Mouse (Mus musculus): ENCODE measurements around the gene Mrpl24. TPM values are rescaled to one million over a fixed set of nuclear protein-coding genes. Genes with fewer than 3 reads are reported as not detected.

The Mrpl24 gene
- total RNA-seq, 2 experiments from 2014 or later: 111 to 121 TPM

DNA sequence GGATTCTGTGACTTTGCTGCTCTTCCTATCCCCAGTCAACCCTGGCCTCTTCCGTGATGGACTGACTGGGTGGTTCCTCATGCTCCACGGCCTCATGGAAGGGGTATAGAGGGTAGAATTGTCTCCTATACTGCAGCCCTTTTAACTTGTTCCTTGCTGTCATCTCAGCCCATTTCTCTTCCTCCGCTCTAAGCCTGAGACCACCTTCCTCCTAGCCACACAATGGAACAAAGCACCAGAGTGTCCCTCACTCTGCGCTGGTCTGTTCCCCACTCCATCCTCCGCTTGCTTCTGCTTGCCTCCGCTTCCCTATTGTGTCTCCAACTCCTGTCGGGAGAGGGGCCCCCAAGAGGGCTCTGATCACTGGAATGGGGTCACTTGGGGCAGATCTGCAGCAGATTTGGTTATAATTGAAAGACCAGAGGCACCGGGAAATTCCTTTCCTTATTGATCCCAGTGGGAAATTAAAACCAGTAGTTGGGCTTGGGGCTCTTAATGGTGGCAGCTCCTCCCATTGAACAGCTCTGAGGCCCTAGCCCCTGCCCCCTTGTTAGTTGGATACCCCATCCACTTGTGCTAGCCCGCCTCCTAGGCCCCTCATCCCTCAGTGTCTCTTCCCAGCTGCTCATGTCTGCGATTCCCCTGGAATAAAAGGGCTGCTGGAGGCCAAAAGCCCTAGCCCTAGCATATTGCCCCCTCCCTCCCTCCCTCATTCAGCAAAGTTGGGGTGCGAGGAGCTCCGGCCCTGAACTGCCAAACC, 26.7 kb downstream of the Mrpl24 start:
- no peak for DNase-seq (ENCODE audit: low spot score in 2 of 2)

- no peak for DNase-seq (ENCODE audit: low spot score in 2 of 2)
These were observed 27.2 kb downstream of the Mrpl24 start for GRCm38 (mm10) chr3:87946541-87946860.

DNA sequence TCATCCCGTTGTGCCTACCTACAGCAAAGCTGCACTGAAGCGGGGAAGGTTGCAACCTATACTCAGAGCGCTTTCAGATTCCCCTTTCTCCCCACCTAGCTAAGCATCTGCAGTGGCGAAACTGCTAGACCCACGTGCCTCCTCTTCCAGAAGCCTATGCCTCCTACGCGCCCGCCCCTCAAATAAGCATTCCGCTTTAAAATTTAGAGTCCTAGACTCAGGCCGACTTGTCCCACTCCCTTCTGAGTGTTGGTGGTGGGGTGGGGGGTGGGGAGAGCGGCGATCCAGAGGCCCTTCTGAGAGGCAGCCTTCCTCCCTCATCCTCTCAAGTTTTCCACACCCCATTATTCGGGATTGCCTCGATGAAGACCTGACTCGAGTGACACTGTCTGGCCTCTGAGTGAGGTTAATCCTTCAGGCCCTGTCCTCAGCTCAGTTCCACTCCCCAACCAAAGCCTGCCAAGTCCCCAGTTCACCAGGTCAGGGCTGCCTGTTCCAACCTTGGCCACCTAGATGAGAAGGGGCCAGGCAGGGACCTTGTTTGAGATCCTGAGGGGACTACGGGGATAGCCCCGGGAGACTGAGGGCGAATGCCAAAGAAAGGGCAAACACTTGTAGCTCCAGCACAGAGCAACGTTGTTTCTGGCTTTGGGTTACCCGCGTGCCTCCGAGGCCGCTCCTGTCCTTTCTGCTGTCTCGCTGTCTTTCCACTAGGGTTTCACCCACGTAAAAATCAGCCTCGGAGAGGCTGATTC, 27.9 kb downstream of the Mrpl24 start:
- no peak for DNase-seq (ENCODE audit: low spot score in 2 of 2)

DNA sequence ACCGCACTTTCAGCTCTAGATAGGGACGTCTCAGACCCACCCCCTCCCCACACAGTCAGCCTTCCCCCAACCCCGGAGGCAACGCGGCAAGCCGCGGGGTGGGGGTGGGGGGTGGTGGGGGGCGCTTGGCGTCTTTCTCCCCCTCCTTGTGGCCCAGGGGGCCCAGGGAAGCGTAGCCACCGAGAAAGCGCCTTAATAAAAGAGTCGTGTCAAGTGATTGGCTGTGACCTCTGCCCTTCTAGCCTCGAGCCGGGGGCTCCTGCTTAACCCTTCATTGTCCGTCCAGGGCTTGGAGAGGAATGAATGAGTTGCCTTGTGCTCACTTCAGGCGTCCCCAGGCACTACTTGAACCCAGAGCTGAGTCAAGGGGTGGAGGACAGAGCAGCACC, 28.5 kb downstream of the Mrpl24 start:
- DNase-seq (ENCODE audit: low spot score in 2 of 2): no peak

DNA sequence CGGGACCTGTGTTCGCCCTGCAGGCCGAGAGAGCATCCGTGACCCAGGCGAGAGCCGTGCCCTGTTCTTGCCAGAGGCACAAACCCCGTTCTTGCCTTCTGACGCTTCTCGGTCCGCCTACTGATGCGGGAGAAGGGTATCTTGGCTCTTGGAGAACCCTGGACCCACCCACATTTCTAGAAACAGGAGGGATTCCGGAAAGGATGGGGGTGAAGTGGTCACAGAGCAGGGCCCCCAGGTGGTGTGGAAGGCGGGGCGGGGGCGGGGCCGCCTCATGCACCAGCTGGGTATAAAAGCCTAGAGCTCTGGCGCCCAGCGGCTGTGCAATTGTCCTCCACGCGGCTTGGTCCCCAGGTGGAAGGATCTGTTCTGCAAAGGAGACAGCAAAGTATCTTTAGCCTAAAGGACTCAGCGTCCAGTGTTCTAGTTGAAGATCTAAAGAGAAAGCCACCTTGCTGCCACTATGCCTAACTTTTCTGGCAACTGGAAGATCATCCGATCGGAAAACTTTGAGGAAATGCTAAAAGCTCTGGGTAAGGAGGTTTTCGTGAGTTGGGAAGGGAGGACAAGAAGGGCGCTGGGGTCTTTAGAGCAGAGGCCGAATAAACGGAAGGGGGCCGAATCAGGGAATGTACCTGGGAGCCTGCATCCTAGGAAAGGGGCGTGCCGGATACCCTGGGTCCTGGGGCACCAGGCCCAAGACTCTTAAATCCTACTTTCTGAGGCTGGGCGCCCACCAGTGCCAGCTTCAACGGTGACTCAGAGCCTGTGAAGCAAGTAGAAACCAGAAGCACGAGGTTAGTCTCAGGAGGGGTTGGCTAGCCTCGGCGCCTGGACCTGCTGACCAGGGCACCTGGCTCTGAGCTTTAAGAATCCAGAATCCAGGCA, 29.3 kb downstream of the Mrpl24 start, which contains the start of gene Crabp2:
TSS of gene Crabp2 (plus strand) at position 289 of the 888 bp plus-strand sequence.
- no peak for DNase-seq (ENCODE audit: low spot score in 2 of 2)

DNA sequence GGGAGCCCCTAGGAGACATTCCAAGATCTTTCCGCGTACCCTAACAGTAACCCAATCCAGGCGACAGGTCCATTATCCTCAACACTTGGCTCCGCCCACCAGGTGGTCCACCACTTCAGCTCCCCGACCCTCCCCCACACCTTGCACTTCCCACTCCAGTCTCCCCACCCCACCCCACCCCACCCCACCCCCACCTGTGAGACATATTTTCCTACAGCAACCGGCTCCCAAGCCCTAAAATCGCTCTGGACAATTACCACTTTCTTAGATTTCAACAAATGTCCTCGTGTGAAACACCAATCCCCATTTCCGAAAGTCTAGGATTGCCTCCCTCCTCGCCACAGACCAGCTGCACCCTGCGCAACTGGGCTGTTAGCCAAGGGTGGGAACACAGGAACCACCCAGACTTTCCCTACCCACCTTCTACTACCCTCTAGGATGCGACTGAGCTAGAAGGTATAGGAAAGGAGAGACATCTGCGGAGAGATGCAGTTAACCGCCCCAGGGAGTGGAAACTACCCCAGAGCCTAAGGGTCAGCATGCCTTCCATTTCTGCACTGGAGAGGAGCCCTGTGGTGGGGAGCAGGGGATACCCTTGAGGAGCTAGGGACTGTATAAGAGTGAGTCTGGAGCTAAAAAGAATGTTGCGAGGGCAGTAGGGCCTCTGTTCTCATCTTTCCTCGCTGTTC, 30.1 kb downstream of the Mrpl24 start:
- DNase-seq (ENCODE audit: low spot score in 2 of 2): no peak

- DNase-seq (ENCODE audit: low spot score in 2 of 2): no peak
These were observed 30.7 kb downstream of the Mrpl24 start for GRCm38 (mm10) chr3:87949955-87950515.

GRCm38 (mm10) chr3:87951946-87952345, 32.6 kb downstream of the Mrpl24 start:
- no peak for DNase-seq (ENCODE audit: low spot score in 2 of 2)

DNA sequence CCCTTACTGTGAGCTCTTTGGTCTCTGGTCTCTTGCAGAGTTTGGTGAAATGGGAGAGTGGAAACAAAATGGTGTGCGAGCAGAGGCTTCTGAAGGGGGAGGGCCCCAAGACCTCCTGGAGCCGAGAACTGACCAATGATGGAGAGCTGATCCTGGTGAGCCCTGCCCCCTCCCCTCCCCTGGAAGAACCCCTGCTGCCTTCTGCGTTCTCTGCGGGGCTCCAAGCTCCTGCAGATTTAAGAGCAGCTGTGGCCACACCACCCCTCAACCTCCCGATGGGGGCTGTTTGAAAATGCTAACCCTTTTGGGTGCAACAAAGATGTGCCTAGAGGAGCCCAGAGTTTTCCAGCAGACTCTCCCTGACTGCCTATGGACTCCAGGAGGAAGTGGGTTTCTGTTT, 33.1 kb downstream of the Mrpl24 start:
- DNase-seq (ENCODE audit: low spot score in 2 of 2): no peak

GRCm38 (mm10) chr3:87958056-87958455, 38.8 kb downstream of the Mrpl24 start:
- DNase-seq (ENCODE audit: low spot score in 2 of 2): no peak

DNA sequence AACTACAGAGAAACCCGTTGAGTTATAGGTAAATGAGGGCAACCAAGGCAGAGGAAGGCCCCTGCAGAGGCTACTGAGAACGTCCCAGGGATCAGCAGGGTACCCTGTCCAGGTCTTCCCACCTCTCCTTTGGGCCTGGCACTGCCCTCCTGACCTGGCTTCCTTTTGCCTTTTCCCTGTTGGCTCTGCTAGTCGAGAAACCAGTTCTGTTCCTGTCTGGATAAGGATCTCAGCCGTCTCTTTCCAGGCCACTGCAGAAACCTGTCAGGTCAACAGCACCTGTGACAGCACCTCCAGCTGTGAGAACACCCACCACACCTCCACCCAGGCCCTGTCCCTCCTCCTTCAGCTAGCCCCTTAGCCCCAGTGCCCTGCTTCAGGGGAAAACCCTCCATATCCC, 39.2 kb downstream of the Mrpl24 start:
- no peak for DNase-seq (ENCODE audit: low spot score in 2 of 2)

DNA sequence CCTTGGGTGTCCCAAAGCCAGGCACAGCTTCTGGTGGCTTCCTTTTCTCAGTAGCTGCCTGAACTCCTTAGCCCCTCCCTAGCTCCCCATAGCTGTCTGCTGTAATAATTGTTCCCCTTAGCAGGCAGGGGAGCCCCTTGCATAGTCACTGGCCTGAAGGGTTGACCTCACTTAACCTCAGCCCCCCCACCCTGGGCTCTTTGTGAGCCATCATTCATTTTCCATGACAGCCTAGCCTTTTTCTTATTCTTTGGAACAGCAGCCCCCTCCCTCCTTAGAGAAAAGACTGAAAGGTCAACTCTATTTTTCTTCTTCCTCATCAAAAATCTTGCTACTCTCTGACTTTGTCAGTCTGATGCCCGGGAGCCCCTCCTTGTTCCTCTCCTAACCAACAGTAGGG, 39.7 kb downstream of the Mrpl24 start:
- no peak for DNase-seq (ENCODE audit: low spot score in 2 of 2)

GRCm38 (mm10) chr3:87959371-87959770, 40.1 kb downstream of the Mrpl24 start:
- DNase-seq (ENCODE audit: low spot score in 2 of 2): no peak

DNA sequence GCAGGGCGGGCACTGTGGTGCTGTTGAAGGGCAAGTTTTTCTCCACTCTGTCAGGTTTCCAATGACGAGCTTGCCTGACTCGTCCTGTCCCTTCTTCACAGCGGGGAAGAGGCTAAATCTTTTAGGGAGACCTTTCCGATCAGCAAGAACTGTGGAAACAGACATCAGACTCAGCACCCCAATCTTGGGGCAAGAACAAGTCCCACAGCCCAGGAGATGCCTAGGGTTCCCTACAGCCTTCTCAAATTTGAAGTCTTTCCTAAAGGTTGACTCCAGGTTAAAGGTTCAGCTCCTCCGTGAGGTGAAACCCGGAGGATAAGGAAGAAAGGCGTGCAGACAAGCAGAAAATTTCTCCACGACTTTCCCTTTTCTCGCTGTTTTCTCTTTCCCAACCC, 40.9 kb downstream of the Mrpl24 start:
- no peak for DNase-seq (ENCODE audit: low spot score in 2 of 2)

GRCm38 (mm10) chr3:87960586-87961191, 41.4 kb downstream of the Mrpl24 start:
- DNase-seq (ENCODE audit: low spot score in 2 of 2): peak; percentile 72 to 74

DNA sequence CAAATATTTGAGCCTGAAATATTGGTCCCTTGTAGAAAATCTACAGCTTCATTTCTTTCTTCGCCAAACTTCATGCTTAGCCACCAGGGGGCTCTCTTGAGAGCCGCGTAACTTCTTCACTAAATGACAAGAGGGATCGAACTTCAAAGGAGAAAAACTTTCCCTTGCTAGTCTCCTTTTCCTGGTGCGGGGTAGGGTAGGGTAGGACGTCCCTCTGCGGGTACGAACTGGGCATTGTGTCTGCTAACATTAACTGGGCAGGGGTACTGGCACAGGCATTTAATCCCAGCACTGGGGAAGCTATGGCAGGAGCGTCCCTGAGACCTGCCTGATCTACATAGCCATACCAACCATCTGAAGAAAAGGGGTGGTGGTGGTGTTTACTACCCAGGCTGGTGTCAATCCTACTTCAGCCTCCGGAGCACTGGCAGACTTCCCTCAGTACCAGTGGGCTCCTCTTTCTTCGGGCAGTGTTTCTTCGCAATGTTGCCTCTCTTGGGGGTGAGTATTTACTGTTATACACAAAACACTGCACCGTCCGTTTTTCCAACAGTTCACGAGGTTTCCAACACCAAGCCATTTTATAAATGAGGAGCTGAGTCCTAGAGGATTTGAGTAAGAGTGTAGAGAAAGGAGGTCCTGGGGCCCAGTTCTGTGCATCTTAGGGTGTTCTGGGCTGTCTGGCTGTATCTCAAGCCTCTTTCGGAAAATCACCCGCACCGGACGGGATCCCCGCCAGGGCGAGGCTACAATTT, 51.1 kb downstream of the Mrpl24 start:
- DNase-seq (ENCODE audit: low spot score in 2 of 2): peak; percentile 55 to 62

DNA sequence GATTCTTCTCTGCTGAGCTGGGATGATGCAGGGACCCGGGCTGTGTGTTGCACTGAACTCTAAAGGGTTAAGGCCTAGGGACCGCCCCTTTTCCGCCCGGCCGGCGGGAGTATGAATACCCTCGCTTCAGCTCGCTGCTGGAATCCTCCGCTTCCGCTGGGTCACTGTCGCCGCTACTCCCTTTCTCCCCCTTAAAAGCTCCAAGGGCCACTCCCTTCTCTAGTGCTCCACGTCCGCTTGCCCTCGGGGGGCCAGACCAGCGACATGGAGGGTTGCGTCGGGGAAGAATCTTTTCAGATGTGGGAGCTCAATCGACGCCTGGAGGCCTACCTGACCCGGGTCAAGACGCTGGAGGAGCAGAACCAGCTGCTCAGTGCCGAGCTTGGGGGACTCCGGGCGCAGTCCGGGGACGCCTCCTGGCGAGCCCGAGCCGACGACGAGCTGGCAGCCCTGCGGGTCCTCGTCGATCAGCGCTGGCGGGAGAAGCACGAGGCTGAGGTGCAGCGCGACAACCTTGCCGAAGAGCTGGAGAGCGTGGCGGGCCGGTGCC, 51.7 kb downstream of the Mrpl24 start, which contains the start of gene Nes:
TSS of gene Nes (plus strand) at position 140 of the 550 bp plus-strand sequence.
- peak in 1 of 2 experiments; percentile 54 for DNase-seq (ENCODE audit: low spot score in 2 of 2)

- DNase-seq (ENCODE audit: low spot score in 2 of 2): no peak
These were observed 52.3 kb downstream of the Mrpl24 start for GRCm38 (mm10) chr3:87971489-87972202.

All from adrenal gland, adult 18-20 months (tissue).